Mouse (Mus musculus): ENCODE measurements at regions not wholly inside any gene's neighbourhood (a gene's known extent, or its start where the extent isn't known, plus 50 kb on each side); places are given as distances from the start of the nearest gene placed in this dataset.
A peak's percentile ranks its signal among the peaks of the same experiment; 100 is the strongest.

- no peaks in the 10 kb centered on the region for H3K27me3 ChIP-seq (ENCODE audit: insufficient read depth, low read length)
- DNase-seq (ENCODE audit: low spot score) (no peak), ATAC-seq (ENCODE audit: low FRiP score) (no peak)
- H3K4me2 ChIP-seq (ENCODE audit: low read depth, low read length, poor library complexity, severe bottlenecking): no peak overlapping the region
- H3K4me1 ChIP-seq (ENCODE audit: insufficient read depth, low read length): no peaks in the 10 kb centered on the region
- H3K4me3 ChIP-seq (ENCODE audit: low read depth, low read length): no peak overlapping the region
- no peaks in the 10 kb centered on the region for H3K9me3 ChIP-seq (ENCODE audit: low read length)
- H3K27ac ChIP-seq (ENCODE audit: low read depth, low read length): no peak overlapping the region
- no peaks in the 10 kb centered on the region for H3K36me3 ChIP-seq (ENCODE audit: insufficient read depth, low read length)
- H3K9ac ChIP-seq (replicated peaks; ENCODE audit: low read length, poor library complexity, severe bottlenecking): no peak overlapping the region
- TF ChIP-seq CTCF (IDR thresholded peaks at IDR 0.05): no peak
- WGBS: 87% methylated on average over 3 of the region's 3 CpGs
These were observed 211.2 kb upstream of the Plscr5 start for GRCm38 (mm10) chr9:91981499-91981898.

GRCm38 (mm10) chr9:91964051-91964450, 228.7 kb upstream of the Plscr5 start:
- ATAC-seq (ENCODE audit: low FRiP score) (no peak), DNase-seq (ENCODE audit: low spot score) (peak; percentile 74)
- Histone ChIP-seq H3K4me2 (ENCODE audit: low read depth, low read length, poor library complexity, severe bottlenecking) (no peak overlapping the region), H3K27me3 (ENCODE audit: insufficient read depth, low read length) (no peaks in the 10 kb centered on the region), H3K9ac (replicated peaks; ENCODE audit: low read length, poor library complexity, severe bottlenecking) (no peak overlapping the region), H3K4me1 (ENCODE audit: insufficient read depth, low read length) (no peaks in the 10 kb centered on the region), H3K4me3 (ENCODE audit: low read depth, low read length) (no peak overlapping the region), H3K9me3 (ENCODE audit: low read length) (no peaks in the 10 kb centered on the region), H3K27ac (ENCODE audit: low read depth, low read length) (no peak overlapping the region), H3K36me3 (ENCODE audit: insufficient read depth, low read length) (no peaks in the 10 kb centered on the region)
- 54% methylated on average over 2 of the region's 2 CpGs for WGBS
- TF ChIP-seq CTCF (IDR thresholded peaks at IDR 0.05): no peak

GRCm38 (mm10) chr9:91962726-91963125, 230.0 kb upstream of the Plscr5 start:
- no peak for TF ChIP-seq CTCF (IDR thresholded peaks at IDR 0.05)

GRCm38 (mm10) chr9:91961666-91962065, 231.1 kb upstream of the Plscr5 start:
- no peak overlapping the region for H3K27ac ChIP-seq (ENCODE audit: low read depth, low read length)
- no peak overlapping the region for H3K9ac ChIP-seq (replicated peaks; ENCODE audit: low read length, poor library complexity, severe bottlenecking)
- DNase-seq (ENCODE audit: low spot score) (no peak), ATAC-seq (ENCODE audit: low FRiP score) (no peak)
- H3K4me2 ChIP-seq (ENCODE audit: low read depth, low read length, poor library complexity, severe bottlenecking): no peak overlapping the region
- WGBS: 74% methylated on average over 1 of the region's 1 CpGs
- H3K4me3 ChIP-seq (ENCODE audit: low read depth, low read length): no peak overlapping the region
- H3K27me3 ChIP-seq (ENCODE audit: insufficient read depth, low read length): no peaks in the 10 kb centered on the region
- H3K9me3 ChIP-seq (ENCODE audit: low read length): no peaks in the 10 kb centered on the region
- H3K4me1 ChIP-seq (ENCODE audit: insufficient read depth, low read length): no peaks in the 10 kb centered on the region
- H3K36me3 ChIP-seq (ENCODE audit: insufficient read depth, low read length): no peaks in the 10 kb centered on the region
- no peak for TF ChIP-seq CTCF (IDR thresholded peaks at IDR 0.05)

More at GRCm38 (mm10) chr9:91962726-91963125, 230.0 kb upstream of the Plscr5 start:
- WGBS: 58% methylated on average over 1 of the region's 1 CpGs
- Histone ChIP-seq H3K27me3 (ENCODE audit: insufficient read depth, low read length) (no peaks in the 10 kb centered on the region), H3K9ac (replicated peaks; ENCODE audit: low read length, poor library complexity, severe bottlenecking) (no peak overlapping the region), H3K4me2 (ENCODE audit: low read depth, low read length, poor library complexity, severe bottlenecking) (no peak overlapping the region), H3K4me1 (ENCODE audit: insufficient read depth, low read length) (no peaks in the 10 kb centered on the region), H3K9me3 (ENCODE audit: low read length) (no peaks in the 10 kb centered on the region), H3K36me3 (ENCODE audit: insufficient read depth, low read length) (no peaks in the 10 kb centered on the region), H3K27ac (ENCODE audit: low read depth, low read length) (no peak overlapping the region; the same call in 1 of the 2 replicates), H3K4me3 (ENCODE audit: low read depth, low read length) (no peak overlapping the region)
- ATAC-seq (ENCODE audit: low FRiP score) (no peak), DNase-seq (ENCODE audit: low spot score) (peak; percentile 54)

GRCm38 (mm10) chr9:91960556-91961325, 232.0 kb upstream of the Plscr5 start:
- peak; percentile 31 for DNase-seq (ENCODE audit: low spot score)
- Histone ChIP-seq H3K4me1 (ENCODE audit: insufficient read depth, low read length) (no peaks in the 10 kb centered on the region), H3K27me3 (ENCODE audit: insufficient read depth, low read length) (no peaks in the 10 kb centered on the region), H3K27ac (ENCODE audit: low read depth, low read length) (no peak overlapping the region), H3K9me3 (ENCODE audit: low read length) (no peaks in the 10 kb centered on the region), H3K36me3 (ENCODE audit: insufficient read depth, low read length) (no peaks in the 10 kb centered on the region), H3K4me3 (ENCODE audit: low read depth, low read length) (no peak overlapping the region), H3K9ac (replicated peaks; ENCODE audit: low read length, poor library complexity, severe bottlenecking) (no peak overlapping the region), H3K4me2 (ENCODE audit: low read depth, low read length, poor library complexity, severe bottlenecking) (no peak overlapping the region)
- 77% methylated on average over 14 of the region's 14 CpGs for whole genome bisulfite sequencing
- no peak for TF ChIP-seq CTCF (IDR thresholded peaks at IDR 0.05)
- ATAC-seq (ENCODE audit: low FRiP score): peak; percentile 34; the same call in 1 of the 2 replicates

GRCm38 (mm10) chr9:91959592-91959991, 233.1 kb upstream of the Plscr5 start:
- peak; percentile 76 for TF ChIP-seq CTCF (IDR thresholded peaks at IDR 0.05)
- H3K4me3 ChIP-seq (ENCODE audit: low read depth, low read length): no peak overlapping the region
- 13% methylated on average over 1 of the region's 1 CpGs for WGBS
- H3K9me3 ChIP-seq (ENCODE audit: low read length): no peaks in the 10 kb centered on the region
- ATAC-seq (ENCODE audit: low FRiP score): peak; percentile 65
- no peaks in the 10 kb centered on the region for H3K4me1 ChIP-seq (ENCODE audit: insufficient read depth, low read length)
- no peak overlapping the region for H3K4me2 ChIP-seq (ENCODE audit: low read depth, low read length, poor library complexity, severe bottlenecking)
- H3K27ac ChIP-seq (ENCODE audit: low read depth, low read length): no peak overlapping the region
- no peaks in the 10 kb centered on the region for H3K27me3 ChIP-seq (ENCODE audit: insufficient read depth, low read length)
- H3K9ac ChIP-seq (replicated peaks; ENCODE audit: low read length, poor library complexity, severe bottlenecking): no peak overlapping the region
- peak; percentile 79 for DNase-seq (ENCODE audit: low spot score)
- no peaks in the 10 kb centered on the region for H3K36me3 ChIP-seq (ENCODE audit: insufficient read depth, low read length)

Data from midbrain, postnatal 0 days (tissue).